Mouse (Mus musculus) intestine, embryonic 16.5 days (tissue): ENCODE results near the gene Sinhcaf. TPM values are rescaled to one million over a fixed set of nuclear protein-coding genes. Genes with fewer than 3 reads are reported as not detected.
A peak's percentile ranks its signal among the peaks of the same experiment; 100 is the strongest.

ENCODE experiments used
- ATAC-seq: fragments of 200-750 bp; cut with Nextera tagmentation; 2 replicates; pipeline ENCODE4 v1.8.0; 2017; ENCODE audit warnings: moderate TSS enrichment, moderate library complexity
- H3K27ac ChIP-seq: fragments of 300-500 bp; sonication (generic); 2 replicates; pipeline ENCODE4 v1.5.1; 2014; ENCODE audit warnings: mild to moderate bottlenecking, low read length
- H3K27me3 ChIP-seq: fragments of 300-500 bp; sonication (generic); replicated peaks from 2 replicates; pipeline ENCODE4 v1.6.1; 2014; ENCODE audit warnings: low read length, control low read depth, mixed read lengths; ENCODE audit not compliant: control insufficient read depth, insufficient read depth
- H3K36me3 ChIP-seq: fragments of 300-500 bp; sonication (generic); 2 replicates; pipeline ENCODE4 v1.6.1; 2014; ENCODE audit warnings: low read length, control low read depth; ENCODE audit not compliant: control insufficient read depth, insufficient read depth
- H3K4me1 ChIP-seq: fragments of 300-500 bp; sonication (generic); 2 replicates; pipeline ENCODE4 v1.6.1; 2014; ENCODE audit warnings: low read length, control low read depth, mixed read lengths; ENCODE audit not compliant: control insufficient read depth, insufficient read depth
- H3K4me2 ChIP-seq: fragments of 300-500 bp; sonication (generic); 2 replicates; pipeline ENCODE4 v1.6.1; 2014; ENCODE audit warnings: low read depth, low read length, control low read depth
- H3K4me3 ChIP-seq: fragments of 300-500 bp; sonication (generic); 2 replicates; pipeline ENCODE4 v1.5.1; 2014; ENCODE audit warnings: mild to moderate bottlenecking, low read length
- H3K9ac ChIP-seq: fragments of 300-500 bp; sonication (generic); 2 replicates; pipeline ENCODE4 v1.6.1; 2014; ENCODE audit warnings: low read depth, low read length
- H3K9me3 ChIP-seq: fragments of 300-500 bp; sonication (generic); 2 replicates; pipeline ENCODE4 v1.6.1; 2016; ENCODE audit warnings: low read length, control low read depth; ENCODE audit not compliant: control insufficient read depth
- WGBS: fragments of 180-500 bp; shearing (Covaris S2); extraction: QIAGEN DNeasy Blood & Tissue Kit; methylation state at CpG from one replicate; pipeline ENCODE4 v1.1.7; 2014; 5-methylcytosine and 5-hydroxymethylcytosine counted together
- polyA plus RNA-seq: library from polyadenylated mRNA; unstranded; fragments of >200 nt; fragmentation: Nextera tagmentation; extraction: Ambion mirVana; gene quantifications from 2 replicates; pipeline ENCODE4 v1.2.1, GENCODE M21; 2015

Sinhcaf gene
- polyA plus RNA-seq, 1 experiment from 2014 or later, result 88.5 TPM

- ATAC-seq, result no peak
- Histone ChIP-seq H3K4me2 (no peak overlapping the region), H3K36me3 (no peaks in the 10 kb centered on the region), H3K27me3 (no peaks in the 10 kb centered on the region), H3K4me3 (no peak overlapping the region), H3K9me3 (no peaks in the 10 kb centered on the region), H3K4me1 (peaks cover 9% of the 10 kb centered on the region; the same call in 1 of the 2 replicates), H3K9ac (no peak overlapping the region), H3K27ac (no peak overlapping the region)
- WGBS, result 90% methylated on average over 3 of the region's 3 CpGs
Observed at GRCm38 (mm10) chr6:148975096-148975495, 28.8 kb upstream of the Sinhcaf start.

GRCm38 (mm10) chr6:148972891-148973290 is 26.6 kb upstream of the Sinhcaf start:
- ATAC-seq, result peak; percentile 78
- Histone ChIP-seq H3K4me3 (no peak overlapping the region), H3K27ac (peak overlapping the region; percentile 41), H3K9ac (no peak overlapping the region), H3K4me2 (no peak overlapping the region), H3K9me3 (no peaks in the 10 kb centered on the region), H3K27me3 (no peaks in the 10 kb centered on the region), H3K36me3 (no peaks in the 10 kb centered on the region), H3K4me1 (peaks cover 9% of the 10 kb centered on the region; the same call in 1 of the 2 replicates)
- 37% methylated on average over 2 of the region's 2 CpGs for WGBS

- no peak overlapping the region for H3K4me3 ChIP-seq
- no peak overlapping the region for H3K4me2 ChIP-seq
- H3K9me3 ChIP-seq, result no peaks in the 10 kb centered on the region
- WGBS, result 31% methylated on average over 9 of the region's 9 CpGs
- no peaks in the 10 kb centered on the region for H3K27me3 ChIP-seq
- H3K36me3 ChIP-seq, result no peaks in the 10 kb centered on the region
- H3K27ac ChIP-seq, result peak overlapping the region; percentile 41
- H3K4me1 ChIP-seq, result peaks cover 9% of the 10 kb centered on the region; the same call in 1 of the 2 replicates
- no peak overlapping the region for H3K9ac ChIP-seq
- peak; percentile 50 for ATAC-seq
Observed at GRCm38 (mm10) chr6:148972059-148972848, 26.0 kb upstream of the Sinhcaf start.

GRCm38 (mm10) chr6:148971385-148971940 is 25.2 kb upstream of the Sinhcaf start:
- Histone ChIP-seq H3K9me3 (no peaks in the 10 kb centered on the region), H3K36me3 (no peaks in the 10 kb centered on the region), H3K27ac (no peak overlapping the region), H3K27me3 (no peaks in the 10 kb centered on the region), H3K4me1 (peaks cover 9% of the 10 kb centered on the region; the same call in 1 of the 2 replicates), H3K4me2 (no peak overlapping the region), H3K4me3 (no peak overlapping the region), H3K9ac (no peak overlapping the region)
- ATAC-seq, result 0 out of 2 replicates have a peak, but pooled peaks have one; percentile 9
- WGBS, result 40% methylated on average over 9 of the region's 9 CpGs

GRCm38 (mm10) chr6:148961285-148961684 is 15.0 kb upstream of the Sinhcaf start:
- H3K36me3 ChIP-seq, result no peaks in the 10 kb centered on the region
- no peaks in the 10 kb centered on the region for H3K27me3 ChIP-seq
- no peak overlapping the region for H3K4me3 ChIP-seq
- no peak for ATAC-seq
- H3K27ac ChIP-seq, result no peak overlapping the region
- no peak overlapping the region for H3K9ac ChIP-seq
- no peaks in the 10 kb centered on the region for H3K4me1 ChIP-seq
- H3K9me3 ChIP-seq, result no peaks in the 10 kb centered on the region
- no peak overlapping the region for H3K4me2 ChIP-seq
- WGBS, result 12% methylated on average over 1 of the region's 1 CpGs

- H3K4me3 ChIP-seq, result no peak overlapping the region
- no peaks in the 10 kb centered on the region for H3K9me3 ChIP-seq
- no peaks in the 10 kb centered on the region for H3K36me3 ChIP-seq
- H3K9ac ChIP-seq, result no peak overlapping the region
- no peaks in the 10 kb centered on the region for H3K27me3 ChIP-seq
- H3K4me2 ChIP-seq, result no peak overlapping the region
- H3K27ac ChIP-seq, result no peak overlapping the region
- WGBS, result 39% methylated on average over 4 of the region's 4 CpGs
- ATAC-seq, result no peak
- no peaks in the 10 kb centered on the region for H3K4me1 ChIP-seq
Observed at GRCm38 (mm10) chr6:148959540-148960238, 13.4 kb upstream of the Sinhcaf start.

GRCm38 (mm10) chr6:148958712-148959111 is 12.4 kb upstream of the Sinhcaf start:
- Histone ChIP-seq H3K4me3 (no peak overlapping the region), H3K4me2 (no peak overlapping the region), H3K9me3 (no peaks in the 10 kb centered on the region), H3K9ac (no peak overlapping the region), H3K27ac (no peak overlapping the region), H3K4me1 (no peaks in the 10 kb centered on the region), H3K27me3 (no peaks in the 10 kb centered on the region), H3K36me3 (no peaks in the 10 kb centered on the region)
- 96% methylated on average over 1 of the region's 1 CpGs for WGBS
- no peak for ATAC-seq

GRCm38 (mm10) chr6:148957046-148957445 is 10.8 kb upstream of the Sinhcaf start:
- ATAC-seq, result no peak
- H3K9me3 ChIP-seq, result no peaks in the 10 kb centered on the region
- no peak overlapping the region for H3K4me3 ChIP-seq
- no peak overlapping the region for H3K9ac ChIP-seq
- H3K27me3 ChIP-seq, result no peaks in the 10 kb centered on the region
- no peak overlapping the region for H3K27ac ChIP-seq
- no peaks in the 10 kb centered on the region for H3K36me3 ChIP-seq
- WGBS, result 86% methylated on average over 3 of the region's 3 CpGs
- no peak overlapping the region for H3K4me2 ChIP-seq
- H3K4me1 ChIP-seq, result no peaks in the 10 kb centered on the region

GRCm38 (mm10) chr6:148955641-148956420 is 9.6 kb upstream of the Sinhcaf start:
- Histone ChIP-seq H3K36me3 (no peaks in the 10 kb centered on the region), H3K9ac (no peak overlapping the region), H3K27me3 (no peaks in the 10 kb centered on the region), H3K4me1 (no peaks in the 10 kb centered on the region), H3K4me3 (no peak overlapping the region), H3K4me2 (no peak overlapping the region), H3K9me3 (no peaks in the 10 kb centered on the region), H3K27ac (no peak overlapping the region)
- no peak for ATAC-seq
